Mouse (Mus musculus) lung, embryonic 14.5 days (tissue): ENCODE data around the gene Nap1l2. TPM values are rescaled to one million over a fixed set of nuclear protein-coding genes. Genes with fewer than 3 reads are reported as not detected.

Experiments
- ATAC-seq: fragments of 200-750 bp; cut with Nextera tagmentation; 2 replicates; pipeline ENCODE4 v1.8.0; 2017; ENCODE audit warnings: mild to moderate bottlenecking, moderate TSS enrichment, moderate library complexity; ENCODE audit not compliant: insufficient read depth
- DNase-seq: peaks from one replicate; pipeline ENCODE4 v3.0.0-alpha.2; 2015
- H3K27ac ChIP-seq: fragments of 300-500 bp; sonication (generic); 2 replicates; pipeline ENCODE4 v1.5.1; 2014; ENCODE audit warnings: low read depth, mild to moderate bottlenecking, moderate library complexity
- H3K27me3 ChIP-seq: fragments of 300-500 bp; sonication (generic); 2 replicates; pipeline ENCODE4 v1.6.1; 2014; ENCODE audit warnings: low read length, control low read depth; ENCODE audit not compliant: insufficient read depth
- H3K36me3 ChIP-seq: fragments of 300-500 bp; sonication (generic); 2 replicates; pipeline ENCODE4 v1.6.1; 2014; ENCODE audit warnings: control low read depth; ENCODE audit not compliant: insufficient read depth
- H3K4me1 ChIP-seq: fragments of 300-500 bp; sonication (generic); 2 replicates; pipeline ENCODE4 v1.6.1; 2014; ENCODE audit warnings: antibody characterized with exemption, control low read depth; ENCODE audit not compliant: insufficient read depth
- H3K4me2 ChIP-seq: fragments of 300-500 bp; sonication (generic); 2 replicates; pipeline ENCODE4 v1.6.1; 2014; ENCODE audit warnings: mild to moderate bottlenecking
- H3K4me3 ChIP-seq: fragments of 300-500 bp; sonication (generic); 2 replicates; pipeline ENCODE4 v1.5.1; 2014; ENCODE audit warnings: low read depth, low read length
- H3K9ac ChIP-seq: fragments of 300-500 bp; sonication (generic); 2 replicates; pipeline ENCODE4 v1.6.1; 2014
- H3K9me3 ChIP-seq: fragments of 300-500 bp; sonication (generic); 2 replicates; pipeline ENCODE4 v1.6.1; 2016; ENCODE audit warnings: low read depth, low read length, control low read depth
- CTCF ChIP-seq: IDR thresholded peaks from 2 replicates; pipeline ENCODE4 v1.5.1; 2016; ENCODE audit warnings: antibody characterized with exemption, low read depth
- WGBS: fragments of 180-500 bp; shearing (Covaris S2); extraction: QIAGEN DNeasy Blood & Tissue Kit; methylation state at CpG from one replicate; pipeline ENCODE4 v1.1.7; 2014; 5-methylcytosine and 5-hydroxymethylcytosine counted together
- polyA plus RNA-seq: library from polyadenylated mRNA; unstranded; fragments of >200 nt; fragmentation: Nextera tagmentation; extraction: Ambion mirVana; gene quantifications from 2 replicates; pipeline ENCODE4 v1.2.1, GENCODE M21; 2014

The Nap1l2 gene
- polyA plus RNA-seq, 1 experiment from 2014 or later: 1.1 TPM

DNA sequence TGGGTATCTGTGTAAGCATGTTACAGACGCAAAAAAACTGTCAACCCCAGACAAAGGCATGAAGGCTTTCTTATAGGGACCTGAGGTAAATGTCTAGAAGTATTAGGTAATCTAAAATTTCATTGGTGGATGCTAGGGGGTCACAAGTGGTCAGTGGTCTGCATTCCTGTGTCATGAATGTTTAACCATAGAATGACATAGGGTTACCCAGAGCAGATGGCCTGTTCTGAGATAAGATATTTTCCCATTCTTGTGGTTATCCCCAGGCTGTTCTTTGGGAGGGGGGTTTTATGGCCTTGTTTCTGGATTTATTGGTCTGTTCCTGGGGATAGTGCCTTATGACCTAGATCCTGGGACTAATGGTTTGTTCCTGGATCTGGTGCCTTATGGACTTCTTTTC is 30.3 kb downstream of the Nap1l2 start:
- ATAC-seq: no peak
- no peak for TF ChIP-seq CTCF
- no peaks in the 10 kb centered on the region for H3K4me1 ChIP-seq
- no peak overlapping the region for H3K27ac ChIP-seq
- H3K4me3 ChIP-seq: no peak overlapping the region
- no peaks in the 10 kb centered on the region for H3K27me3 ChIP-seq
- H3K9ac ChIP-seq: no peak overlapping the region
- H3K9me3 ChIP-seq: no peaks in the 10 kb centered on the region
- WGBS: 29% methylated on average over 1 of the region's 1 CpGs
- no peaks in the 10 kb centered on the region for H3K36me3 ChIP-seq
- DNase-seq: no peak
- H3K4me2 ChIP-seq: no peak overlapping the region

- Histone ChIP-seq H3K9me3 (no peaks in the 10 kb centered on the region), H3K4me3 (no peak overlapping the region), H3K4me1 (no peaks in the 10 kb centered on the region), H3K36me3 (no peaks in the 10 kb centered on the region), H3K27me3 (no peaks in the 10 kb centered on the region), H3K4me2 (no peak overlapping the region), H3K27ac (no peak overlapping the region), H3K9ac (no peak overlapping the region)
- no peak for TF ChIP-seq CTCF
- no peak for ATAC-seq
- WGBS: 79% methylated on average over 3 of the region's 3 CpGs
- no peak for DNase-seq
Observed at GRCm38 (mm10) chrX:103138549-103138948, 47.9 kb downstream of the Nap1l2 start.

Other genes with a start within 250 kb of the Nap1l2 start
- gene Cdx4, start 134.8 kb upstream of the Nap1l2 start, polyA plus RNA-seq: not detected in 2 replicates
- gene Chic1, start 169.8 kb upstream of the Nap1l2 start, polyA plus RNA-seq: 3.0 and 3.3 TPM in 2 replicates
- 0.32 and 0.64 TPM in 2 replicates for gene Tsx, start 227.8 kb upstream of the Nap1l2 start, polyA plus RNA-seq
- not detected in 2 replicates for gene Gm26992, start 235.4 kb upstream of the Nap1l2 start, polyA plus RNA-seq